In genomic region chr16:55520077-55520476, GRCm38 (mm10) we compare ENCODE assay signal across 19 mouse cellular contexts.
"Had no signal": no experiment of that assay in that cellular context is flagged by ENCODE, and none has a peak within 500 bp of the region (broad histone marks: within the 10 kb centered on the region; RNA-seq: fewer than 3 reads in every experiment).

No protein-coding gene starts in this region.

- H3K4me2 ChIP-seq: limb, embryonic 13.5 days; liver, embryonic 12.5 days; liver, embryonic 15.5 days; lung, embryonic 15.5 days; midbrain, embryonic 13.5 days; neural tube, embryonic 12.5 days; neural tube, embryonic 15.5 days had no signal

- H3K4me1 ChIP-seq: limb, embryonic 13.5 days; liver, embryonic 15.5 days; lung, embryonic 15.5 days had no signal

- H3K9me3 ChIP-seq: limb, embryonic 10.5 days; limb, embryonic 13.5 days; liver, embryonic 12.5 days; liver, embryonic 15.5 days; lung, embryonic 15.5 days; midbrain, embryonic 13.5 days; neural tube, embryonic 12.5 days; neural tube, embryonic 15.5 days had no signal

- H3K27ac ChIP-seq: left cerebral cortex, adult 2 months; limb, embryonic 10.5 days; limb, embryonic 13.5 days; liver, embryonic 12.5 days; liver, embryonic 15.5 days; lung, embryonic 15.5 days; midbrain, embryonic 13.5 days; neural tube, embryonic 12.5 days; neural tube, embryonic 15.5 days; stomach, postnatal 0 days had no signal

- H3K9ac ChIP-seq: limb, embryonic 13.5 days; liver, embryonic 12.5 days; liver, embryonic 15.5 days; lung, embryonic 15.5 days; midbrain, embryonic 13.5 days; neural tube, embryonic 12.5 days; neural tube, embryonic 15.5 days had no signal

- H3K4me3 ChIP-seq: left cerebral cortex, adult 2 months; limb, embryonic 10.5 days; limb, embryonic 13.5 days; liver, embryonic 12.5 days; liver, embryonic 15.5 days; lung, embryonic 15.5 days; midbrain, embryonic 13.5 days; neural tube, embryonic 12.5 days; neural tube, embryonic 15.5 days had no signal

- H3K36me3 ChIP-seq: limb, embryonic 10.5 days; limb, embryonic 13.5 days; liver, embryonic 12.5 days; liver, embryonic 15.5 days; lung, embryonic 15.5 days; midbrain, embryonic 13.5 days; neural tube, embryonic 12.5 days; neural tube, embryonic 15.5 days had no signal

- H3K27me3 ChIP-seq: limb, embryonic 13.5 days; liver, embryonic 12.5 days; liver, embryonic 15.5 days; lung, embryonic 15.5 days; midbrain, embryonic 13.5 days; neural tube, embryonic 12.5 days; neural tube, embryonic 15.5 days had no signal

- DNase-seq: layer of hippocampus, postnatal 36 days; liver; right cerebral cortex, adult 18-20 months; right cerebral cortex, postnatal 14 days; right cerebral cortex, postnatal 4 days; thymus, adult 2 months; thymus, postnatal 14 days; thymus, postnatal 4 days had no signal

- ATAC-seq: liver, embryonic 12.5 days; midbrain, embryonic 13.5 days; midbrain, embryonic 16.5 days had no signal
